Mouse (Mus musculus): Measurements from ENCODE around the gene Zyx. TPM values are rescaled to one million over a fixed set of nuclear protein-coding genes. Genes with fewer than 3 reads are reported as not detected.
A peak's percentile ranks its signal among the peaks of the same experiment; 100 is the strongest.

Zyx gene
- polyA plus RNA-seq (2016; fragmentation: Nextera tagmentation; extraction: Ambion mirVana): 213 and 219 TPM in 2 replicates

DNA sequence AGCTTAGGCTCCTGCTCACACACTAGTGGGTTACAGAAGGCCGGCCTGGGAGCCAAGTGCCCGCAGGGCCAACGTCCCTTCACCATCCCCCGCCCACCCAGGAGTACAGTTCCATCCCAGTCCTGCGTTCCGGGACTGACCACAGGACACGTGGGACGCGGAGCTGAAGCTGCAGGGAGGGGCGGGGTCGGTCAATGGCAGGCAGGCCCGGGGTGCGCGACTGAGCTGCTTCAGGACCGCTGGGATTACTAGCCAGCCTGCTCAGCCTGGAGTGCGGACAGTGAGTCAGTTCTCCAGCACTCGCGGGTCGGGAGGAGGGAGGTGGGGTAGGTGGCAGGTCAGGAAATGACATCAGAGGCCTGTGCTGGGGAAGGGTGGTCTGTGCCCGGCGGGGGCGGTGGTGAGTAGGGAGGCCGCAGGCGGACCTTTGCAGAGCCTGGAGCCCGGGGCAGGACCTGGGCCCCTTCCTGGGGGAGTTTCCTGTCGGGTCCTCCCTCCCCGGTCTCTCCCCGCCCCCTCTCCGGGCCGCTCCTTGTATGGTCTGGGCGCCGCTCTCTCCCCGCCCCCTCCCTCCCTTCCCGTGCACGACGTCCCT, at the start of gene Zyx:
Zyx (plus strand) TSS at position 205 of the 595 bp plus-strand sequence.
- Histone ChIP-seq H3K9me3 (replicated peaks) (no peaks in the 10 kb centered on the region), H3K4me2 (peak within 1 kb of the TSS; percentile 99), H3K27me3 (replicated peaks) (no peaks in the 10 kb centered on the region), H3K27ac (ENCODE audit: poor library complexity, severe bottlenecking) (peak within 1 kb of the TSS; percentile 100), H3K4me3 (peak within 1 kb of the TSS; percentile 93), H3K36me3 (peaks cover 32% of the 10 kb centered on the region), H3K4me1 (replicated peaks) (peaks cover 43% of the 10 kb centered on the region), H3K9ac (peak within 1 kb of the TSS; percentile 98)
- 0% methylated on average over 26 of the region's 36 CpGs for WGBS
- peak; percentile 93 for ATAC-seq (ENCODE audit: insufficient number of reproducible peaks, low FRiP score)

DNA sequence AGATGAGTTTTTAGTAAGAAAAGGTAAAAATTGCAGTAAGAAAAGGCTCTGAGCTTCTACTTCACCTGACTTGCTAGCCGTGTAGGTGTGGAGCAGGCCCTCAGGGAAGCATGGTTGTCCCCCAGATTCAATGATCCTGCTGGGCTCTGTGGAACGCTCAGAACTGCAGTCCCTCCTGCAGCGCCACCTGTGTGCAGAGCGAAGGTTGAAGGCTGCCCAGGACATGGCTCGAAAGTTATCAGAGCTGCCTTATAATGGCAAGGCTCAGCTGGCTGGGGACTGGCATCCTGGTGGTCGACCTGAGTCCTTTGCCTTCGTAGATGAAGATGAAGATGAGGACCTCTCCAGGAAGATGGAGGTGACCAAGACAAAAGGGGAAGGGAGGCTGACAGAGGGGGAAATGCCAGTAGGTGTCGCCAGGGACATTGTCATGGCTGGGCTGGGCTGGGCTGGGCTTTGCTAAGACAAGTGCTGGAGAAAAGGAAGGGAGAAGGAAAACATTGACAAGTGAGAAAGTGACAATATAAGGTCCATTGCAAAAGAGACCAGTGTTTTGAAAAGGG, 39.5 kb upstream of the Zyx start:
- no peak overlapping the region for H3K4me3 ChIP-seq
- peaks cover 38% of the 10 kb centered on the region for H3K36me3 ChIP-seq
- H3K27ac ChIP-seq (ENCODE audit: poor library complexity, severe bottlenecking): no peak overlapping the region
- H3K9me3 ChIP-seq (replicated peaks): no peaks in the 10 kb centered on the region
- no peak overlapping the region for H3K4me2 ChIP-seq
- ATAC-seq (ENCODE audit: insufficient number of reproducible peaks, low FRiP score): no peak
- no peaks in the 10 kb centered on the region for H3K27me3 ChIP-seq (replicated peaks)
- H3K9ac ChIP-seq: no peak overlapping the region
- 42% methylated on average over 8 of the region's 8 CpGs for WGBS
- H3K4me1 ChIP-seq (replicated peaks): no peaks in the 10 kb centered on the region

DNA sequence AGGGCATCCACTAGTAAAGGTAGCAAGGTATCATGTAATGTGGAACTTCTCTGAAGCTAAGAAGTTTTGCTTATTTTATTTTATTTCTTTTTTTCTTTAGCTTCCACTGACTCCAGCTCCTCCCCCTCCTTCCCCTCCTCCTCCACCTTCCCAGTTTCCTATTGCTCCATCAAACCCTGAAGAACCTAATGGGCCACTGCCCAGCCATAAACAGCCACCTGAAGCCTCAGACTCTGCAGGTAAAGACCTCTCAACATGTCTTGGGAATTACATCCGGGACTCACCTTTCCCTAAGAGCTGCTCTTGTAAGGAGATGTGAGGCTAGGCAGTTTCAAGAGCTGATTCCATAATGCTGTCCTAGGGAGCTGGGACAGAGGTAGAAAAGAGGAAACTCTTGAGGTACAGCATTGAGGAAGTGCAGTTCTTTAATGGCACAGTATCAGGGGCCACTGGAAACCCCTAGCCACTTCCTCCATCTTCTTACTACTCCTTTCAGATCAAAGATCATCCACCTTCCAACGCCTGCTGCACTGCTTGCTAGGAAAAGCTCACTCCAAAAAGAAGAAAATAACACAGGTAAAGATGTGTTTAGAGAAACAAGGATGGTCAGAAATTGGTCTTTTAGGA, 38.9 kb upstream of the Zyx start:
- Histone ChIP-seq H3K27ac (ENCODE audit: poor library complexity, severe bottlenecking) (no peak overlapping the region), H3K27me3 (replicated peaks) (no peaks in the 10 kb centered on the region), H3K4me2 (no peak overlapping the region), H3K4me3 (no peak overlapping the region), H3K9me3 (replicated peaks) (no peaks in the 10 kb centered on the region), H3K4me1 (replicated peaks) (no peaks in the 10 kb centered on the region), H3K36me3 (peaks cover 38% of the 10 kb centered on the region), H3K9ac (no peak overlapping the region)
- ATAC-seq (ENCODE audit: insufficient number of reproducible peaks, low FRiP score): no peak
- 81% methylated on average over 2 of the region's 2 CpGs for WGBS

DNA sequence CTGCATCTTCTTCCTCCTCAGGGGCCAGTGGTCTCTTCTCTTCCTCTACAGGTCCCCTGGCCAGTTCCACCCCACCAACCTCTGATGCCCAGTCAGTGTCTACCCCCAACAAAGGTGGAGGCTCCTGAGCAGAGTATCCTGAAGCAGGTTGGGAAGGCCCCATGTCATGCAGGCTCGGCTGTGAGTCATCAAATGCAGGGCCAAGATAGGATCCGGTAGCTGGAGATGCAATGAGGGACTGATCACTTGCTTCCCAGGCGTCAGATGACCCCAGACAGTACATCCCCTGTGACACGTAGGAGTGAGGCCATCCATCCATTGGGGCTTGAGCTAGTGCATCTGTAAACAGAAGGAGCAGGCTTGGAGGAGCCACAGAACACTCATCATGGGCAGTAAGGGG, 31.1 kb upstream of the Zyx start:
- H3K9ac ChIP-seq: no peak overlapping the region
- peaks cover 27% of the 10 kb centered on the region for H3K27me3 ChIP-seq (replicated peaks)
- no peak overlapping the region for H3K27ac ChIP-seq (ENCODE audit: poor library complexity, severe bottlenecking)
- H3K4me1 ChIP-seq (replicated peaks): 0 out of 2 replicates have a peak, but pooled peaks cover 4% of the 10 kb centered on the region
- H3K36me3 ChIP-seq: peaks cover 13% of the 10 kb centered on the region
- ATAC-seq (ENCODE audit: insufficient number of reproducible peaks, low FRiP score): no peak
- no peaks in the 10 kb centered on the region for H3K9me3 ChIP-seq (replicated peaks)
- no peak overlapping the region for H3K4me3 ChIP-seq
- 60% methylated on average over 4 of the region's 4 CpGs for WGBS
- H3K4me2 ChIP-seq: no peak overlapping the region

DNA sequence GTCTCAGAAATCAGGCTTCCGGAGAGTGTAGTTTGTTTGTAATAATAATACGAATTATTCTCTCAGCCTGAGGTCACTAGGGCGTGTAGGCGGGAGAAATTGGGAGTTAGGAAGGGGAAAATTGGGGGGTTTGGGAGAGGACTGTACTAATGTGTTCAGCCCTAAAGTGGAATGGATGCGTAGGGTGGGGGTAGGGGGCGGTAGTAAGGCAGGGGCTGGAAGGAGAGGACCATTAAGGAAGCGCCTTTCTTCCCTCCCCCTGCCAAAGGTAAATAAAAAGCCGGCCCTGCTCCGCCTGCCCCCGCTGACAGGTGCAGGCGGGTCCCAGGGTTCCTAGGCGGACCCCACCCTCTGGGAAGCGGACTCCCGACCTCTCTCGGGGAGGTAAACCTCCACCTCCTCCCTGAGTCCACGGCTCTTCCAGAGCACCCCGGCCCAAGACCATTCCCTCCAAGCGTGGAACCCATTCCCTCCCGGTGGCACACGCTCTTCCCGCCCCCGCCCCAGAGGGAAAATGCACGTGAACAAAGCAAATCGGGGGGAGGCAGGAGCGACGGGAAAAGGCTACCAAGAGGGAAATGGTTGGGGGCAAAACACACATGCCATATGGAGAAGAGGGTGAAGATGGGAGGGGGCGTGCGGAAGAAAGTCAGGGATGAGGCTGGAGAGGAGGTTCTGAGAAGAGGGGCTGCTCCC, 25.9 kb upstream of the Zyx start:
- Histone ChIP-seq H3K36me3 (no peaks in the 10 kb centered on the region), H3K27me3 (replicated peaks) (peaks cover 45% of the 10 kb centered on the region), H3K27ac (ENCODE audit: poor library complexity, severe bottlenecking) (no peak overlapping the region), H3K4me1 (replicated peaks) (peaks cover 17% of the 10 kb centered on the region), H3K4me2 (peak overlapping the region; percentile 98), H3K4me3 (peak overlapping the region; percentile 69), H3K9ac (peak overlapping the region; percentile 74), H3K9me3 (replicated peaks) (no peaks in the 10 kb centered on the region)
- 0 out of 2 replicates have a peak, but pooled peaks have one; percentile 12 for ATAC-seq (ENCODE audit: insufficient number of reproducible peaks, low FRiP score)
- 2% methylated on average over 27 of the region's 28 CpGs for WGBS

DNA sequence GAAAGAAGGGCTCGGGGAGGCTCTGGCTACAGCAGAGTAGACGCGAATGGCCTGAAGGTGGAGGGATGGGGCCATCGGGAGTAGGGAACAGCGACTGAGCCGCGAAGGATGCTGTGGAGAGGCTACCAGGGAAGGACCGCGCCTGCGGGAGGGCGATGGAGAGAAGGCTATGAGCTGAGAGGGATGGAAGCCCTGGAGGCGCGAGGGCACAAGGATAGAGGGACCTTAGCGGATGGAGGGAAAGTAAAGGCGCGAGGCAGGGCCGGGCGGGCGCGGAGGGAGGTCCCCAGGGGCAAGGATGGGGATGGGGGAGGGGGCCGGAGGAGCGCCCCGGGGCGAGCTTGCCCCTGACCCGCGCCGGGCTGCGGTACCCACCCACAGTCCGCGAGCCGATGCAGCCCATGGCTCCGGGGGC, 25.4 kb upstream of the Zyx start:
- 2% methylated on average over 27 of the region's 32 CpGs for WGBS

DNA sequence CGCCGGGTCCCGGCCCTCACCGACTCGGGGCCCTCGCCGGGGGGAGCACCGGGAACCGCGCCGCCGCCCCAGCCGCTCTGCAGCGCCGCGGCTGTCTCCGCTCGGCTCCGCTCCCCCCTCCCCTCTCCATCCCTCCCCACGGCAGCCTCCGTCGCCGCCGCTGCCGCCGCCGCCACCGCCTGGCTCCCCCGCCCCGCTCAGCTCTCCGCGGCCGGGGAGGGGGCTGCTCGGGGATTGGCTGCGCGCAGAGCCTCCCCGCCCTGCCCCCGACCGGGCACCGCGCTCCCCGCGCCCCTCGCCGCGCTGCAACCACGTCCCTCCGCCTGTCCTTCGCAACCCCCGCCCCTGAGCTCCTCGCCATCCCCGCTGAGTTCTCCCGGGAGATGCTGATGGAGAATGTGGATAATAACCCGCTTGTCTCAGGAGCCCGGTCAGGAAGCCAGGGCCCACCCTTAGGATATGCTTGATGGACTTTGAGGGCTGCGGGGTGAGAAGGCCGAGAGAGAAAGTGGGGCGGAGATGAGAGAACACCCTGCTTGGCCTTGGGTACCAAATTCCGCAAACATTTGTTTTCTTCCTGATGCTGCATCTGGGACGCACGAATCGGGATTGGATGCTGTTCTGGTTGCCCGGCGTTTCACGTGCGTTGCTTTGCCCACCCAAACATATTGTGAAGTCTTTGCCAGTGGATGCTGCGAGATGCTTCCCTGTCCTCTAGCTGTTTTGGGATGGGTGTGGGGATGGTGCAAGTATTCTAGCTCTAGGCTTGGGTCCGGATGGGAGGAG, 24.8 kb upstream of the Zyx start, which contains the start of gene Fam131b:
Fam131b (minus strand) TSS at position 162 of the 786 bp plus-strand sequence.
- Histone ChIP-seq H3K9ac (peak within 1 kb of the TSS; percentile 74), H3K27ac (ENCODE audit: poor library complexity, severe bottlenecking) (no peak within 1 kb of the TSS), H3K4me3 (peak within 1 kb of the TSS; percentile 69), H3K4me1 (replicated peaks) (peaks cover 17% of the 10 kb centered on the region), H3K36me3 (no peaks in the 10 kb centered on the region), H3K4me2 (peak within 1 kb of the TSS; percentile 98), H3K9me3 (replicated peaks) (no peaks in the 10 kb centered on the region), H3K27me3 (replicated peaks) (peaks cover 45% of the 10 kb centered on the region)
- WGBS: 1% methylated on average over 51 of the region's 68 CpGs
- ATAC-seq (ENCODE audit: insufficient number of reproducible peaks, low FRiP score): peak; percentile 71

More for the DNA sequence above, 25.4 kb upstream of the Zyx start:
- peak overlapping the region; percentile 98 for H3K4me2 ChIP-seq
- peak; percentile 72 for ATAC-seq (ENCODE audit: insufficient number of reproducible peaks, low FRiP score)
- H3K4me1 ChIP-seq (replicated peaks): peaks cover 17% of the 10 kb centered on the region
- no peaks in the 10 kb centered on the region for H3K9me3 ChIP-seq (replicated peaks)
- peaks cover 45% of the 10 kb centered on the region for H3K27me3 ChIP-seq (replicated peaks)
- H3K4me3 ChIP-seq: peak overlapping the region; percentile 69
- no peak overlapping the region for H3K27ac ChIP-seq (ENCODE audit: poor library complexity, severe bottlenecking)
- no peaks in the 10 kb centered on the region for H3K36me3 ChIP-seq
- H3K9ac ChIP-seq: peak overlapping the region; percentile 74

DNA sequence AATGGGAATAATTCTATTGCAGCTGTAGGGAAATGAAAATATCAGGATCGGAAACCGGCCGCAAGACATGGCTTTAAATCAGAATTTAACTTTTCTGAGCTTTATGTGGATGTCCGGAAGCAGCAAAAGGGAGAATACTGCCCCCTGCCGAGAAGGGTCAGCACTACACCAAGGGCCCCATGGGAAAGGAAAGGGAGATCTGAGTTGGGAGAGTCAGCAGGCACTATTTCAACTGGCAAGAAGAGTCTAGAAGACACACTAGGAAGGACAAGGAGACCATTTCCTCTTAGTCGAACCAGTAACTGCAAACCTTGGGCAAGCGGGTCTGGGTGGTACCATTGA, 24.2 kb upstream of the Zyx start:
- H3K9me3 ChIP-seq (replicated peaks): no peaks in the 10 kb centered on the region
- H3K27me3 ChIP-seq (replicated peaks): peaks cover 45% of the 10 kb centered on the region
- no peak for ATAC-seq (ENCODE audit: insufficient number of reproducible peaks, low FRiP score)
- WGBS: 5% methylated on average over 7 of the region's 7 CpGs
- H3K4me3 ChIP-seq: peak overlapping the region; percentile 69
- H3K9ac ChIP-seq: no peak overlapping the region
- no peaks in the 10 kb centered on the region for H3K36me3 ChIP-seq
- no peak overlapping the region for H3K27ac ChIP-seq (ENCODE audit: poor library complexity, severe bottlenecking)
- peak overlapping the region; percentile 98 for H3K4me2 ChIP-seq
- H3K4me1 ChIP-seq (replicated peaks): peaks cover 17% of the 10 kb centered on the region

DNA sequence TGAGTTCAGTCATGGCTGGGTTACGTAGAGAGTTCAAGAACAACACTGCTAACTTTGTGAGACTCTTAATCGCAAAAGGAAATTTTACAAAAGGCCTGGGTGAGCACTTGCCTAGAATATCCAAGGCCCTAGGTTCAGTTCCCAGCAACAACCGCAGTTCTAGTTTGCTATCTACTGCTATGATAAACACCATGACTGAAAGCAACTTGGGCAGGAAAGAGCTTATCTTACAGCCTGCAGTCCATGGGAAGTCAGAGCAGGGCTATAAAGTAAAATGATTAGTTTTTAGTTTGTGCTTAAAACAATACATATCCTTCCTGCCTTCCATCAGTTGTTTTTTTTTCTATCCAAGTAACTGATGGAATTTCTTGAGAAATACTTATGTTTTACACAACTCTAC, 22.9 kb upstream of the Zyx start:
- ATAC-seq (ENCODE audit: insufficient number of reproducible peaks, low FRiP score): no peak
- Histone ChIP-seq H3K4me2 (no peak overlapping the region), H3K4me3 (no peak overlapping the region), H3K36me3 (no peaks in the 10 kb centered on the region), H3K27ac (ENCODE audit: poor library complexity, severe bottlenecking) (no peak overlapping the region), H3K9me3 (replicated peaks) (no peaks in the 10 kb centered on the region), H3K9ac (no peak overlapping the region), H3K27me3 (replicated peaks) (peaks cover 34% of the 10 kb centered on the region), H3K4me1 (replicated peaks) (peaks cover 17% of the 10 kb centered on the region)
- WGBS: 64% methylated on average over 3 of the region's 3 CpGs

DNA sequence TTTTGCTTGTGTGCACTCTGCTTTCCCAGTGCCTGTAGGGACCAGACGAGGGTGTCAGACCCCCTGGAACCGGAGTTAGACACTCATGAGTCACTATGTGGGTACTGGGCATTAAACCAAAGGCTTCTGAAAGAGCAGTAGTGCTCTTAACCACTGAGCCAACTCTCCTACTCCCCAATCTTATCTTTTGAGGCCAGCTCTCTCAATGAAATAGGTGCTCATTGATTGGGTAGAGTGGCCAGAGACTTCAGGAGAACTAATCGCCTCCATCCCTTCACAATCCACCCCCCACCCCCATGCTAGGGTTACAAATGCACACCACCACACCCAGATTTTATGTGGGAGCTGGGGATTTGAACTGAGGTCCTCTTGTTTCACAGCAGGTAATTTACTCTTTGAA, 20.7 kb upstream of the Zyx start:
- Histone ChIP-seq H3K9me3 (replicated peaks) (peaks cover 3% of the 10 kb centered on the region; the same call in 1 of the 2 replicates), H3K36me3 (no peaks in the 10 kb centered on the region), H3K27ac (ENCODE audit: poor library complexity, severe bottlenecking) (no peak overlapping the region), H3K4me3 (no peak overlapping the region), H3K4me1 (replicated peaks) (peaks cover 13% of the 10 kb centered on the region), H3K9ac (no peak overlapping the region), H3K27me3 (replicated peaks) (peaks cover 13% of the 10 kb centered on the region), H3K4me2 (no peak overlapping the region)
- no peak for ATAC-seq (ENCODE audit: insufficient number of reproducible peaks, low FRiP score)
- 70% methylated on average over 3 of the region's 3 CpGs for WGBS
